Mouse (Mus musculus) induced T-regulatory cell, adult 2 months (primary cell): Measurements from ENCODE around the gene 4931414P19Rik.

Source experiments
- DNase-seq: peaks from one replicate; pipeline ENCODE4 v3.0.0-alpha.2; 2012; ENCODE audit warnings: low read depth

4931414P19Rik gene

GRCm38 (mm10) chr14:54544703-54545102, 61.1 kb downstream of the 4931414P19Rik start:
- no peak for DNase-seq

- no peak for DNase-seq
Measured at GRCm38 (mm10) chr14:54540771-54541170, 65.0 kb downstream of the 4931414P19Rik start.

GRCm38 (mm10) chr14:54538580-54538979, 67.2 kb downstream of the 4931414P19Rik start:
- DNase-seq, result peak; percentile 38
